Mouse (Mus musculus): ENCODE measurements around the gene Ldlrad3. TPM values are rescaled to one million over a fixed set of nuclear protein-coding genes. Genes with fewer than 3 reads are reported as not detected.

Ldlrad3 gene
- polyA plus RNA-seq, 1 experiment from 2014 or later: 31.2 TPM

- Histone ChIP-seq H3K36me3 (replicated peaks) (no peaks in the 10 kb centered on the region), H3K9ac (no peak overlapping the region), H3K4me2 (no peak overlapping the region), H3K27me3 (replicated peaks) (no peaks in the 10 kb centered on the region), H3K9me3 (no peaks in the 10 kb centered on the region), H3K27ac (no peak overlapping the region), H3K4me3 (no peak overlapping the region), H3K4me1 (peaks cover 38% of the 10 kb centered on the region)
- ATAC-seq (replicated peaks): no peak
- 56% methylated on average over 6 of the region's 6 CpGs for WGBS
These were observed 176.4 kb downstream of the Ldlrad3 start for GRCm38 (mm10) chr2:102009766-102010265.

DNA sequence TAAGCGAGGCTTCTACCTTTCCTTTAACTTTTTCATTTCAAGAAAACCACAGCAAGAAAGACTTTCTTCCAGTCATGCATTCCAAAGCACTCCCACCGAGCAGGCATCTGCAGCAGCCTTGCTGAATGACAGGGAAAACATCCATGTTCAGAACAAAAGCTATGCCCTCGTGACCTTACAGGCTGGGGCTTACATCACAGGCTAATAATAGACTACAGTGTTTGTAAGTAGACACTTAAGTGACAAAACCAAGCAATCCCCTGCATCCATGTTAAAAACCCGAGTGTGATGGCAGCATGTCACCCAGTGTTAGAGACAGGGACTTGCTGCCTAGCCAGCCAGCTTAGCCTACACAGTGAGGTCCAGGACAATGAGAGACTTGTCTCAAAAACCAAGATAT lies 180.0 kb downstream of the Ldlrad3 start:
- no peak for ATAC-seq (replicated peaks)
- Histone ChIP-seq H3K4me2 (no peak overlapping the region), H3K9ac (no peak overlapping the region), H3K4me1 (peaks cover 74% of the 10 kb centered on the region), H3K27me3 (replicated peaks) (no peaks in the 10 kb centered on the region), H3K36me3 (replicated peaks) (no peaks in the 10 kb centered on the region), H3K4me3 (no peak overlapping the region), H3K27ac (peak overlapping the region; percentile 84), H3K9me3 (no peaks in the 10 kb centered on the region)
- 11% methylated on average over 4 of the region's 4 CpGs for WGBS

GRCm38 (mm10) chr2:102005377-102006007 lies 180.7 kb downstream of the Ldlrad3 start:
- H3K4me2 ChIP-seq: no peak overlapping the region
- ATAC-seq (replicated peaks): peak; percentile 51
- no peaks in the 10 kb centered on the region for H3K36me3 ChIP-seq (replicated peaks)
- no peaks in the 10 kb centered on the region for H3K27me3 ChIP-seq (replicated peaks)
- no peak overlapping the region for H3K4me3 ChIP-seq
- H3K9ac ChIP-seq: no peak overlapping the region; the same call in 1 of the 2 replicates
- H3K4me1 ChIP-seq: peaks cover 77% of the 10 kb centered on the region
- 19% methylated on average over 8 of the region's 8 CpGs for WGBS
- peak overlapping the region; percentile 84 for H3K27ac ChIP-seq
- no peaks in the 10 kb centered on the region for H3K9me3 ChIP-seq

GRCm38 (mm10) chr2:102003776-102004264 lies 182.4 kb downstream of the Ldlrad3 start:
- H3K4me2 ChIP-seq: peak overlapping the region; percentile 23; the same call in 1 of the 2 replicates
- no peak for ATAC-seq (replicated peaks)
- H3K27ac ChIP-seq: peak overlapping the region; percentile 84
- H3K27me3 ChIP-seq (replicated peaks): no peaks in the 10 kb centered on the region
- H3K4me1 ChIP-seq: peaks cover 92% of the 10 kb centered on the region
- H3K4me3 ChIP-seq: no peak overlapping the region
- H3K9ac ChIP-seq: no peak overlapping the region
- no peaks in the 10 kb centered on the region for H3K36me3 ChIP-seq (replicated peaks)
- WGBS: 31% methylated on average over 7 of the region's 7 CpGs
- H3K9me3 ChIP-seq: no peaks in the 10 kb centered on the region

DNA sequence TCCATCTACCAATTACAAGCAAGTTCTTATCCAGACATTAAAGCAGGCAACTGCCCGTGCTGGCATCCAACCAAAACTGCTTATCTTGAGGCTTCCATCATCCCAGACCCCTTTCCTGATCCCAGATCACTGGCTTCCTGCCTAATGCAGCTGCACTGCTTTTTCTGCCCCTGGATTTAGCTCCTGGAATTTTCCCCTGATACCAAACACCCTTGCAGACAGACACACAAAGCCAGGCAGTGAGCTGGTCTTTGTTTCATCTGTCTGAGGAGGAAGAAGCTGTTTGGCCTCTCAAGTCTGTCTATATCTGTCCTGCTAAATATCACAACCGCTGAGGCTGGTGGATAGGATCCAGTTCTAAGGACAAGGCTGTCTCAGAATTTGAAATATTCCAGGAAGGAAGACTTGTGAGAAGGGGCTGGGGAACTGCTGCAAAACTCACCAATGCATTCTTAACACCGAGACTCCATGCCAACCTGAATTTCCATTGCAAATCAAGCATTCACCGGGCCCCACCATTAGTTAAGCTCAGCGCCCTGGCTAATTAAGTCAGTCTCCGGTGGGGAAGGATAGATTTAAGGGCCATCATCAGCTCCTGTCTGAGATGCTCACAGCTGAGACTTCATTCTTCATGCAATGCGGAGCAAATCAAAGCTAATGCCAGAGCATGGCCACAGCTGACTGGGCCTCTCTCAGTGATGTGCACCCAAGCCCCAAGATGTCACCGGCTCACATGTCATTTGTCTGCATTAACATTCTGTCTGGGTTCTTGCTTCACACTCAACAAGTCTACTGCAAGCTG lies 183.0 kb downstream of the Ldlrad3 start:
- Histone ChIP-seq H3K36me3 (replicated peaks) (no peaks in the 10 kb centered on the region), H3K4me1 (peaks cover 90% of the 10 kb centered on the region), H3K9me3 (no peaks in the 10 kb centered on the region), H3K4me2 (peak overlapping the region; percentile 33), H3K4me3 (no peak overlapping the region), H3K27ac (peak overlapping the region; percentile 84), H3K27me3 (replicated peaks) (no peaks in the 10 kb centered on the region), H3K9ac (peak overlapping the region; percentile 25; the same call in 1 of the 2 replicates)
- 4% methylated on average over 8 of the region's 8 CpGs for WGBS
- ATAC-seq (replicated peaks): peak; percentile 75

DNA sequence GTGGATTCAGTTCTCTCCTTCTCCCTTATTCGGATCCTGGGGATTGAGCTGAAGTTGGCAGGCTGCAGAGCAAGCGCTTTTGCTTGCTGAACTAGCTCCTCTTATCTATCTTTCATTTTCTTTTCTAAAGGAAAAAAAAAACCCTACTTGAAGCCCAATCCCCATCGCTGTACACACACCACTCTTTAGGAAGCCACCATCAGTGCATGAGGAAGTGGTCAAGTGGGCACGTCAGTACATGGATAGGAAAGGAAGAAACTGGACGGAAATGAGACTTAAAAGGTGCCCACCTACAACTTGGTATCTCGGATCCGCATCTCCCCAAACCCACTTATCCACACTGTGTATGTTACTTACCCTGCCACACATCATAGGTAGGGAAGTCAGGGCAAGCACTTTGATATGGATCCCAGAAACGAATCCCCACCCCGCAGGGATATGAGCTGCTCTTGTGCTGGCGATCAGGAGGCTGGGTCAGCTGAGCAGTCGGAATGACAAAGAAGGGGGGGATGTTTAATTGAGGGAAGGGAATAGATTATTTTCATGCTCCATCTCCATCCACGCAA lies 183.7 kb downstream of the Ldlrad3 start:
- no peaks in the 10 kb centered on the region for H3K9me3 ChIP-seq
- H3K27ac ChIP-seq: peak overlapping the region; percentile 84
- H3K27me3 ChIP-seq (replicated peaks): no peaks in the 10 kb centered on the region
- no peak overlapping the region for H3K4me3 ChIP-seq
- no peak overlapping the region; the same call in 1 of the 2 replicates for H3K9ac ChIP-seq
- WGBS: 25% methylated on average over 12 of the region's 12 CpGs
- peaks cover 85% of the 10 kb centered on the region for H3K4me1 ChIP-seq
- no peak; the same call in 1 of the 2 replicates for ATAC-seq (replicated peaks)
- no peaks in the 10 kb centered on the region for H3K36me3 ChIP-seq (replicated peaks)
- peak overlapping the region; percentile 33 for H3K4me2 ChIP-seq

GRCm38 (mm10) chr2:102001661-102002060 lies 184.5 kb downstream of the Ldlrad3 start:
- H3K9ac ChIP-seq: no peak overlapping the region
- no peaks in the 10 kb centered on the region for H3K27me3 ChIP-seq (replicated peaks)
- no peak overlapping the region for H3K4me2 ChIP-seq
- H3K4me3 ChIP-seq: no peak overlapping the region
- H3K27ac ChIP-seq: peak overlapping the region; percentile 84; the same call in 1 of the 2 replicates
- H3K36me3 ChIP-seq (replicated peaks): no peaks in the 10 kb centered on the region
- no peaks in the 10 kb centered on the region for H3K9me3 ChIP-seq
- WGBS: 5% methylated on average over 1 of the region's 1 CpGs
- H3K4me1 ChIP-seq: peaks cover 87% of the 10 kb centered on the region
- no peak for ATAC-seq (replicated peaks)

GRCm38 (mm10) chr2:101998911-101999572 lies 187.1 kb downstream of the Ldlrad3 start:
- Histone ChIP-seq H3K36me3 (replicated peaks) (no peaks in the 10 kb centered on the region), H3K9me3 (no peaks in the 10 kb centered on the region), H3K27ac (no peak overlapping the region), H3K4me1 (peaks cover 66% of the 10 kb centered on the region), H3K9ac (no peak overlapping the region), H3K27me3 (replicated peaks) (no peaks in the 10 kb centered on the region), H3K4me2 (no peak overlapping the region), H3K4me3 (no peak overlapping the region)
- no peak; the same call in 1 of the 2 replicates for ATAC-seq (replicated peaks)
- 51% methylated on average over 11 of the region's 11 CpGs for WGBS

DNA sequence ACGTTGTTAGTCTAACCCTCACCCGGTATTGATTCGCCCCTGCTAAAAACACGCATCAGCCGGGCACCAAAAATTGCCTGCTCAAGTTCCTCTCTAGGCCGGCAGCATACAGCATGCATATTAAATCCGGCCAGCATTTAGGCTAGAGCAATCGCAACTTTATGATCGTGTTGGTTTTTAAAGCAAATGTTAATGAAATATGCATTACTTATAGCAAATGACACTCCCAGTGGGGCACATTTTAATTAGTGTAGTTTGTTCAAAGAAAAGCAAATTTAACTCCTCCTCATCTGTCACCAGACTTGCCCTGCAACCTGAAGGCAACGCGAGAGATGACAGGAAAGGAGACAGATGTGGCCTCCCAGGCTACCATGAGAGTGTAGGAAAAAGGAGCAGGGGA lies 189.2 kb downstream of the Ldlrad3 start:
- 48% methylated on average over 11 of the region's 11 CpGs for WGBS
- 0 out of 2 replicates have a peak overlapping the region, but pooled peaks have one; percentile 1 for H3K4me2 ChIP-seq
- peak overlapping the region; percentile 22; the same call in 1 of the 2 replicates for H3K27ac ChIP-seq
- no peaks in the 10 kb centered on the region for H3K36me3 ChIP-seq (replicated peaks)
- H3K9me3 ChIP-seq: no peaks in the 10 kb centered on the region
- H3K9ac ChIP-seq: no peak overlapping the region
- peaks cover 46% of the 10 kb centered on the region for H3K4me1 ChIP-seq
- H3K27me3 ChIP-seq (replicated peaks): no peaks in the 10 kb centered on the region
- H3K4me3 ChIP-seq: no peak overlapping the region
- ATAC-seq (replicated peaks): 0 out of 2 replicates have a peak, but pooled peaks have one; percentile 5

DNA sequence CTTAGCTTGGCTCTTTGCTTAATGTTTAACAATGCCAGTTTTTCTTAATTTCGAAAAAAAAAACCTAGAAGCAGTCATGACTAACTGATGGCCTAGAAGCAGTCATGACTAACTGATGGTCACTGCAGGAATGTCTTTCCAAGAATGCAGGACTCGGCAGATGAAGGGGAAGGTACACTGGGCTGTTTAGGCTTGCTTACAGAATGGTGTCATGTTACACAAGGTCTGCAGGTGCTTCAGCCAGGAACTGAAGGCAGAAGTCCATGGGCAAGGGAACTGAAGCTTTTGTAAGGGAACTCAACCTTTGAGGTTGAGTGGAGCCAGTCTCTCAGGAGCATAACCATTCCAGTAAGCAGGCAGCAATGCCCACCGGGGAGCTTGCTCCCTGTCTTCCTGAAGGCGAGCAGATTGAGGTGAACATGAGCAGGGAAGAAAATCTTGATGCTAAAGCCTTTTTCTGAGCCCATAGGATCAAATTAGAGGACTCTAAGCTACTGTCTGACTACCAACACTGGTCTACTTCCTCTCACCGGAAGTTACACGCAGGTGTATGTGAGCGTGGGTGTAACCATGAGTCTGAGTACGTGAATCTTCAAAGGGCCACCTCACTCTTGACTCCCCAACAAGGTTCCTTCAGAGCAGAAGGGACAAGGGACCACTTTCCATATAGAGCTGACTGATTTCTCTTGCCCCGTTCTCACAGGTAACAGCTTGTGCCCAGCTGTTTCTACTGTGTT lies 193.4 kb downstream of the Ldlrad3 start:
- H3K27me3 ChIP-seq (replicated peaks): no peaks in the 10 kb centered on the region
- no peaks in the 10 kb centered on the region for H3K9me3 ChIP-seq
- H3K9ac ChIP-seq: no peak overlapping the region
- H3K4me1 ChIP-seq: peaks cover 15% of the 10 kb centered on the region
- no peak overlapping the region for H3K4me3 ChIP-seq
- WGBS: 92% methylated on average over 9 of the region's 9 CpGs
- H3K4me2 ChIP-seq: no peak overlapping the region
- no peak for ATAC-seq (replicated peaks)
- H3K27ac ChIP-seq: no peak overlapping the region
- no peaks in the 10 kb centered on the region for H3K36me3 ChIP-seq (replicated peaks)

- H3K9ac ChIP-seq: no peak overlapping the region
- H3K27ac ChIP-seq: no peak overlapping the region
- H3K4me2 ChIP-seq: no peak overlapping the region
- H3K9me3 ChIP-seq: no peaks in the 10 kb centered on the region
- WGBS: 84% methylated on average over 2 of the region's 2 CpGs
- no peaks in the 10 kb centered on the region for H3K27me3 ChIP-seq (replicated peaks)
- ATAC-seq (replicated peaks): no peak
- H3K4me3 ChIP-seq: no peak overlapping the region
- no peaks in the 10 kb centered on the region for H3K36me3 ChIP-seq (replicated peaks)
- H3K4me1 ChIP-seq: peaks cover 6% of the 10 kb centered on the region
These were observed 194.5 kb downstream of the Ldlrad3 start for GRCm38 (mm10) chr2:101991726-101992125.

Data from midbrain, embryonic 15.5 days (tissue).